Mouse (Mus musculus) forebrain, embryonic 13.5 days (tissue): ENCODE measurements around the gene Elp4. TPM values are rescaled to one million over a fixed set of nuclear protein-coding genes. Genes with fewer than 3 reads are reported as not detected.

Source experiments
- ATAC-seq: fragments of 200-750 bp; cut with Nextera tagmentation; 2 replicates; pipeline ENCODE4 v1.8.0; 2017
- H3K27ac ChIP-seq: fragments of 300-500 bp; sonication (generic); 2 replicates; pipeline ENCODE4 v1.5.1; 2015; ENCODE audit warnings: inconsistent platforms, mild to moderate bottlenecking, moderate library complexity
- H3K27me3 ChIP-seq: fragments of 300-500 bp; sonication (generic); 2 replicates; pipeline ENCODE4 v1.6.1; 2015; ENCODE audit warnings: mild to moderate bottlenecking, inconsistent platforms
- H3K36me3 ChIP-seq: fragments of 300-500 bp; sonication (generic); 2 replicates; pipeline ENCODE4 v1.6.1; 2015; ENCODE audit warnings: mild to moderate bottlenecking, inconsistent platforms; ENCODE audit not compliant: poor library complexity, severe bottlenecking
- H3K4me1 ChIP-seq: fragments of 300-500 bp; sonication (generic); 2 replicates; pipeline ENCODE4 v1.6.1; 2015; ENCODE audit warnings: inconsistent platforms
- H3K4me2 ChIP-seq: fragments of 300-500 bp; sonication (generic); 2 replicates; pipeline ENCODE4 v1.6.1; 2015; ENCODE audit warnings: inconsistent platforms, mild to moderate bottlenecking, moderate library complexity
- H3K4me3 ChIP-seq: fragments of 300-500 bp; sonication (generic); 2 replicates; pipeline ENCODE4 v1.5.1; 2015; ENCODE audit warnings: mild to moderate bottlenecking, inconsistent platforms
- H3K9ac ChIP-seq: fragments of 300-500 bp; sonication (generic); 2 replicates; pipeline ENCODE4 v1.6.1; 2015; ENCODE audit warnings: mild to moderate bottlenecking, inconsistent platforms
- H3K9me3 ChIP-seq: fragments of 300-500 bp; sonication (generic); replicated peaks from 2 replicates; pipeline ENCODE4 v1.6.1; 2016; ENCODE audit warnings: inconsistent platforms
- WGBS: fragments of 180-500 bp; shearing (Covaris S2); methylation state at CpG from one replicate; pipeline ENCODE4 v1.1.7; 2015; 5-methylcytosine and 5-hydroxymethylcytosine counted together
- polyA plus RNA-seq: library from polyadenylated mRNA; unstranded; fragments of >200 nt; fragmentation: Nextera tagmentation; extraction: Ambion mirVana; gene quantifications from 2 replicates; pipeline ENCODE4 v1.2.1, GENCODE M21; 2015

Gene Elp4
- polyA plus RNA-seq, result 52.3 and 59.8 TPM in 2 replicates

DNA sequence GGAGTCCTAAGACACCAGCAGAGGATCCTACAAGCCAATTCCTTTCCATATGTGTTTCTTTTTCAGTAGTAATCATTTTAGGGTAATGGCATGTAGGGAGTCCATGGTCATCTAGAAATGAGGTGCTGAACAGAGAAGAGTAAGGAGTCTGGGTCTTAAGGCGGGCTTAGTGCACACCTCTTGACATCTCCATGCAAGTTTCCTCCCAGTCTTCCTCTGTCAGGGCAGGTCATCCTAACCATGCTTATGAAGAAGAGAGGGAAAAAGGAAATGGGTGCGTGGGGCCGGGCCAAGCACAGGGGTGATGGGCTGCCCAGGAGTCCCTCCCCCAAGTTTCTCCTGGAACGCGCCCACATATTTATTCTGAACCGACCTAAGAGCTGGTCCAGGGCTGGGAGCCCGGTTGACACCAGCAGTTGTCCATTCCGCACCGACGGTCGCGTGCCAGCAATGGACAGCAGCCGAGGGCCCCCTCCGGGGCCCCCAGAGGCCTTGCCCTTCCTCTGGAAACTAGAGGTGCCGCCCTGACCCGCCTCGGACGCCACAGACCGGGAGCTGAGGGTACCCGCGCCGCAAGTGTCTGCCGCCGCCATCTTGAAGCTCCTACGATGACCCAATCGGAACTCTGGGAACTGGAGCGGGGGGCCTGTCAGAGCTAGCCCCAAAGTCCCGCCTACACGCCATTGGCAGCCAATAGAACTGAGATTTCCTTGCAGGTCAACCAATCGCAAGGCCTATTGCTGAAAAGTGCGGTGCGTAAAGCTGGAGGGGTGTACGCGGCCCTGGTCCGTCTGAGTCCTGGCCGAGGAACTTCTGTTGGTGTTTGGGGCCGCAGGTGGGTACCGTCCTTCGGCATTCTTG is at the start of gene Elp4, which contains the start of gene Immp1l:
Gene Elp4, minus strand, starts transcription at position 669 of the 861 bp plus-strand sequence.
Gene Immp1l, plus strand, starts transcription at position 743 of the 861 bp plus-strand sequence.
- Histone ChIP-seq H3K4me2 (peak within 1 kb of the TSS; percentile 83), H3K4me1 (peaks cover 12% of the 10 kb centered on the region), H3K4me3 (peak within 1 kb of the TSS; percentile 91), H3K9me3 (no peaks in the 10 kb centered on the region), H3K27me3 (no peaks in the 10 kb centered on the region), H3K36me3 (no peaks in the 10 kb centered on the region), H3K9ac (peak within 1 kb of the TSS; percentile 76), H3K27ac (peak within 1 kb of the TSS; percentile 51; the same call in 1 of the 2 replicates)
- ATAC-seq, result peak; percentile 100
- WGBS, result under 1% methylated on average over 38 of the region's 39 CpGs

DNA sequence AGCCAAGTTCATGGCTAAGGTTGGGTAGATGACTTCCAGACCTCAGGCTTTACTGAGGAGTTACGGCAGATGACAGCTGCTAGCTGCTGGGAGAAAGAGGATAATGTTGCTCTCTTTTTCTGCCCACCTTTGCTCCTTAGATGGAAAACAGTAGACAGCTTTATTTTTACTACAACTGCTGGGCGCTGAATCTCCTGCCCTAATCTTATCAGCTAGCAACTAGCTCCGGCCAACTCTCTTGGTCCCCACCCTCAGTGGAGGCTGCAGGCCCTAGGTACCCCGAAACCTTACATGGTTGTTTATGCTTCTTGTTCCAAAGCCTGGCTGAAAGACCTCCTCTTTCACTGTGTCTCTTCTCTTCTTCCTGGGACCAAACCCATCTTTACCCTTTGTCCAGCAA is 49.5 kb upstream of the Elp4 start:
- no peaks in the 10 kb centered on the region for H3K27me3 ChIP-seq
- H3K9me3 ChIP-seq, result no peaks in the 10 kb centered on the region
- no peaks in the 10 kb centered on the region for H3K36me3 ChIP-seq
- no peak overlapping the region for H3K4me2 ChIP-seq
- WGBS, result 97% methylated on average over 4 of the region's 4 CpGs
- no peaks in the 10 kb centered on the region for H3K4me1 ChIP-seq
- H3K9ac ChIP-seq, result no peak overlapping the region
- no peak overlapping the region for H3K27ac ChIP-seq
- no peak for ATAC-seq
- no peak overlapping the region for H3K4me3 ChIP-seq

DNA sequence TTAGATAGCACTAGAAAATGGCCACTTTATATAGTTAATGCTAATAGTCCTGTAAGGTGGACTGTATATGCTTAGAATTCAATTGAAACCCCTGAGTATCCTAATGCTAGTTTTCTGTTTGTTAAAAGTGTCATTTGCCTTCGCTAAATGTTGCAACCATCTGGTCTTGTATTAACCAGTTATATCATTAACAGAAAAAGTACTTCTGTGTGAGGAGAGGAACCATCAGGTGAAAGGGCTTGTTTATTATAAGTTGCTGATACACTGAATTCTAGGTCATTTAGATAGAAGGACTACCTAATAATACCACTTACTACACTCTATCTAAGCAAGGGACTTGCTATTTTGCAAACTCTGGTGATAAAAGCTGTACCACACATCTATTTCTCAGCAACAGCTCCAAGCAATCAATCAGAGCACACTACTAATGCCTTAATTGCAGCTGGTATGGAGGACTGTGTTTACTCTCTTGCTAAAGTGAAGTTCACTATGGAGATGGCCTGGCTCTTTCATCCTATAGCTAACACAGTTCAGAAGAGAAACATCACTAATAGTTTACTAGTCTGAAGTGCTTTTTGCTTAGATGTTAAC is 47.1 kb upstream of the Elp4 start:
- no peak for ATAC-seq
- H3K4me2 ChIP-seq, result no peak overlapping the region
- no peaks in the 10 kb centered on the region for H3K36me3 ChIP-seq
- no peak overlapping the region for H3K27ac ChIP-seq
- 100% methylated on average over 1 of the region's 1 CpGs for WGBS
- H3K9ac ChIP-seq, result no peak overlapping the region
- no peak overlapping the region for H3K4me3 ChIP-seq
- H3K4me1 ChIP-seq, result no peaks in the 10 kb centered on the region
- no peaks in the 10 kb centered on the region for H3K27me3 ChIP-seq
- no peaks in the 10 kb centered on the region for H3K9me3 ChIP-seq

DNA sequence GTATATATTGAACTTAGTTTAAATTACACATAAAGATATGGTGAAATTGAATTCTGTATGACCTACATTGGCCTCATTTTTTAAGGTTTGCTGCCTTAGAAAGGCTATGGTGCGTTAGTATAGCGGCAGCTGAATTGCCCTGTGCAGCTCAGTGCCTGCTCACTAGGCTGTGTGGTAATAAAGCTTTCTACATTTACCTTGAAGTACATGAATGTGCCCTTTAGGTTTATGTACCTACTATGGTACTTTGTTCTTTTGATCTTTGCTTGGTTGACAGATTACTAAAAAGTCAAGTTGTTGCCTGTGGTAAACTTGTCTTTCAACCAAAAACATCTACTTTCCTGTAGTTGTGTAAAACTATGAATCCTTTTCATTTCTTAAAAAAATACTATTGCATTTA is 45.8 kb upstream of the Elp4 start:
- ATAC-seq, result no peak
- Histone ChIP-seq H3K9ac (no peak overlapping the region), H3K27me3 (no peaks in the 10 kb centered on the region), H3K4me3 (no peak overlapping the region), H3K4me1 (no peaks in the 10 kb centered on the region), H3K4me2 (no peak overlapping the region), H3K27ac (no peak overlapping the region), H3K9me3 (no peaks in the 10 kb centered on the region), H3K36me3 (no peaks in the 10 kb centered on the region)
- 91% methylated on average over 2 of the region's 2 CpGs for WGBS

DNA sequence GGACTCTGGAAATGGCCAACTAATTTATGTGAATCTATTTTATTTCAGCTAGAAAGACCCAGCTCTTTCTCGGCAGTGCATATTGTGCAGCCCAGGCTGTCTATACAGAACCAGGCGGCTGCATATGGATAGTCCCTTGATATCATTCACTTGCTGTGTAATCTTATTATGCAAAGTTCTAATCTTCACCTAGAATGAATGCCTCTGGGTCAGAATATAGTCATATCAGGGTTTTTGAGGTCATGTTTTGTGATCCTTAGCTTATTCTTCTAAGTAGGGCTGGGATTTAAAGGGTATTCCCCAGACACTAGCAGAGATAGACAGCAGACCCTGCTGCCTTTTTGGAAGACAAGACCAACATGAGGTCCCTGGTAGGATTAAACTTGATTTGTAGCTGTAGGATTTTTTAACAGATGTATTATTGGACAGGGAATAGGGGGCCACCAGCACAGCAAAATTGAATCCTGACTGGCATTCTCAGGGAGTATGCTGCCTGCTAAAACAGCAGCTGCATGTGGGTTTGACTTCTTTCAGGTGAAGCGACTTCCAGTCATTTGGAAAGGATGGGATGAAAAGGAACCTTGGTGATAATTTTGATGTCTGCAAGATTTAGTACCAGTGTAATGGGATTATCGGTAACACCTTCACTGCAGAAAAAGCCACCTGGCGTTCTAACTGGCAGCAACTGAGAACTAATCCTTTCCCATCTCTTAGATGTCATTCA is 13.4 kb upstream of the Elp4 start:
- no peak overlapping the region for H3K27ac ChIP-seq
- no peak overlapping the region for H3K4me2 ChIP-seq
- H3K4me3 ChIP-seq, result no peak overlapping the region
- no peaks in the 10 kb centered on the region for H3K27me3 ChIP-seq
- 0 out of 2 replicates have a peak, but pooled peaks cover 5% of the 10 kb centered on the region for H3K9me3 ChIP-seq
- H3K36me3 ChIP-seq, result no peaks in the 10 kb centered on the region
- H3K4me1 ChIP-seq, result no peaks in the 10 kb centered on the region; the same call in 1 of the 2 replicates
- ATAC-seq, result no peak
- WGBS, result 53% methylated on average over 5 of the region's 5 CpGs
- no peak overlapping the region for H3K9ac ChIP-seq

DNA sequence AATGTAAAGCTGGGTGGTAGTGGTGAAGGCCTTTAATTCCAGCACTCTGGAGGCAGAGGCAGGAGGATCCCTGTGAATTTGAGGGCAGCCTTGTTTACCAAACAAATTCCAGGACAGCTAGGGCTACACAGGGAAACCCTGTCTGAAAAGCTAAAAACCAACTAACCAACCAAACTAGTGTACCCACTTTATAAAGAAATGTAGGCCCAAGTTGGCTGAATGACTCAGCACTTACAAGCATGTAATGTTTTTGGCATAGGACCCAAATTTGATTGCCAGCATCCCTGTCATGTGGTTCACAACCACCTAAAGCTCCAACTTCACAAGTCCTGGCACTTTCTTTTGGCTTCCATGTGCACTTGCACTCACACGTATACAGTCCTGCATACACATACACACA is 12.3 kb upstream of the Elp4 start:
- H3K27me3 ChIP-seq, result no peaks in the 10 kb centered on the region
- H3K4me3 ChIP-seq, result no peak overlapping the region
- no peak overlapping the region for H3K4me2 ChIP-seq
- ATAC-seq, result no peak
- WGBS, result 94% methylated on average over 1 of the region's 1 CpGs
- H3K9ac ChIP-seq, result no peak overlapping the region
- H3K4me1 ChIP-seq, result no peaks in the 10 kb centered on the region; the same call in 1 of the 2 replicates
- H3K27ac ChIP-seq, result no peak overlapping the region
- no peaks in the 10 kb centered on the region for H3K36me3 ChIP-seq
- H3K9me3 ChIP-seq, result 0 out of 2 replicates have a peak, but pooled peaks cover 5% of the 10 kb centered on the region

DNA sequence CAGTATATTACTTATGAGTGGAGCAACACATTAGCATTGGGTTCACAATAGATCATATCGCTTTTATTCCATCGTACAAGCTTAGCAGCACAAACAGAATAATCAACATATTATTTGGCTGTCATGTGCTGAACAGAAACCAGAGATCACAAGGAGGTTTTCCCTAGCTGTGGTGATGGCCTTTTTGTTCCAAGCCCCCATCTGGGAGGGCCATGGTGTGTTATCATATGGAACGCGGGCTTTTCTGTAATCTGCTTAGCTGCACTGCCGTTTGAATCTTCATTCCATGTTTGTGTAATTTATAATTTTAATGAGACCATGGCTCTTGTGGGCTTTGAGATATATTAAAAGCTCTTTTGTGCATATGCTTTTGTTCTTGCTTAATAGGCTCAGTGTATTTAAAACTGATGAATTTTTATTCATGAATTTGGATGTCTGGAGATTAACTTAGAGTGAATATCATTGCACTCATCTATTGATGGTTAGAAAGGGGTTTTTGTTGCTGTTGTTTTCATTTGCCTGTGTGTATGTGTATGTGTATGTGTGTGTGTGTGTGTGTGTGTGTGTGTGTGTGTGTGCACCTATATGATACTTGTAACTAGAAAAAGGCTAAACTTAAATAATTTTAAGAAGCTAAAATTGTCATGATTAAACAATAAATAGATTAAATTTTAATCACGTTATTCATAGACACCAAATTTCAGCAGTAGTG is 9.4 kb upstream of the Elp4 start:
- peak; percentile 78 for ATAC-seq
- H3K4me2 ChIP-seq, result peak overlapping the region; percentile 15; the same call in 1 of the 2 replicates

DNA sequence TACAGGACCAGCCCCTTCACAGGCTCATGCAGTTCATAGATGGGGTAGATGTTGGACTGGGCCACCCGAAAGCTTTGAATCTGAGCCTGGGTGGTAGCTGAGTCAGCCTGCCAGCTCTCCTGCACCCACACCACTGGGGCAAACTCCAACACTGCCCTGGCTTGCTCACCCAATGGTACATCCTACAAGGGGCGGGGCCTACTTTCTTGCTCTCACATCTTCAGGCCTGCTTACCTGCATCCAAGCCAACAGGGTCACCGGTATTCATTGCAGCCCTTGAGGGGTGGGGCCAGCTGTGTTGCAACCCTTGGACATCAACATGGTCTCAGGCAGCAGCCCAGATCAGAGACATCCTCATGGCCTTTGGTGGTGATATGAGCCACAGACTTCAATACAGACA is 6.2 kb upstream of the Elp4 start:
- 94% methylated on average over 3 of the region's 3 CpGs for WGBS
- Histone ChIP-seq H3K9ac (no peak overlapping the region), H3K9me3 (0 out of 2 replicates have a peak, but pooled peaks cover 5% of the 10 kb centered on the region), H3K4me1 (peaks cover under 1% of the 10 kb centered on the region; the same call in 1 of the 2 replicates), H3K4me2 (no peak overlapping the region), H3K27me3 (no peaks in the 10 kb centered on the region), H3K4me3 (no peak overlapping the region), H3K27ac (no peak overlapping the region), H3K36me3 (peaks cover 7% of the 10 kb centered on the region)
- ATAC-seq, result 0 out of 2 replicates have a peak, but pooled peaks have one; percentile 14

More for the DNA sequence above, 9.4 kb upstream of the Elp4 start:
- Histone ChIP-seq H3K4me1 (no peaks in the 10 kb centered on the region; the same call in 1 of the 2 replicates), H3K27ac (peak overlapping the region; percentile 14; the same call in 1 of the 2 replicates), H3K9me3 (0 out of 2 replicates have a peak, but pooled peaks cover 5% of the 10 kb centered on the region), H3K4me3 (no peak overlapping the region), H3K9ac (no peak overlapping the region), H3K36me3 (peaks cover 7% of the 10 kb centered on the region), H3K27me3 (no peaks in the 10 kb centered on the region)
- whole genome bisulfite sequencing, result 31% methylated on average over 6 of the region's 6 CpGs

DNA sequence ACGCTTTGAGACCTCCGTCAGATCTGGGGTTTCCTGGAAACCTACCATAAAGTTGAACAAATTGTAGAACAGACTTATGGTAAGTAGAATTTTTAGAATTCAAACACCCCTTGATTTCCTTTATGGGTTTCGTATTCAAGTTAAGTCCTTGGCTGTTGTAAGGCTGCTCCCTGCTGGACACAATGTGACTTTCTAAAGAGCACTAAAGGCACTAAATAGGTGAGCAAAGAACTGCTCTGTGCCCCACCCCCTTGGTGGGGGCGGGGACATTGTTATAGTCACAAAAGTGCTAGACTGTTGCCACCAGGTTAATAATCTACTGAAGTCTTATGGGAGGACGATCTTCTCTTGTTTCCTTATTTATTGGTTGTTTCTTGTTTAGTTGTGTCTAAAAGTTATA is 4.0 kb upstream of the Elp4 start:
- Histone ChIP-seq H3K36me3 (peaks cover 7% of the 10 kb centered on the region), H3K4me3 (no peak overlapping the region), H3K27me3 (no peaks in the 10 kb centered on the region), H3K9me3 (no peaks in the 10 kb centered on the region), H3K9ac (no peak overlapping the region), H3K4me1 (peaks cover 12% of the 10 kb centered on the region), H3K4me2 (no peak overlapping the region), H3K27ac (no peak overlapping the region)
- WGBS, result 80% methylated on average over 5 of the region's 5 CpGs
- no peak for ATAC-seq

DNA sequence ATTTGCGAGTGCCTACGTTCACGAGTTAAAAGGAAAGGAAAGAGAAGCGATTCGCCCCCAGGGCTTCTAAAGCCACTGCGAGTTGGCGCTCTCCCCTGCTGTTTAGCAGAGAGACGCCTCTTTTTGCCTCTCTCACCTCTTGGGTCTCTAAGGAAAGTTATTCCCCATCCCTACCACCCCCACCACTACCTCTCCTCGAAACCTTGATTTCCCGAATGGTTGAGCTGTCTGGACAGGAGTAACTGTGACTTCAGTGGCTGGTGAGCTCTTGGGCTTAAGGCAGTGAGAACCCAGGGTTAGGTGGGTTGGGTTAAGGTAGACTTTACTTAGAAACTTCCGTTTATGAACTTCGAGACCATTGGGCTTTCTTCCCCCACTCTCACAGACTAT is 388 bp upstream of the Elp4 start:
- ATAC-seq, result peak; percentile 62
- peak overlapping the region; percentile 83 for H3K4me2 ChIP-seq
- H3K4me1 ChIP-seq, result peaks cover 12% of the 10 kb centered on the region
- no peaks in the 10 kb centered on the region for H3K27me3 ChIP-seq
- H3K4me3 ChIP-seq, result peak overlapping the region; percentile 91
- under 1% methylated on average over 12 of the region's 12 CpGs for WGBS
- H3K9me3 ChIP-seq, result no peaks in the 10 kb centered on the region
- no peaks in the 10 kb centered on the region for H3K36me3 ChIP-seq
- H3K9ac ChIP-seq, result peak overlapping the region; percentile 76
- H3K27ac ChIP-seq, result peak overlapping the region; percentile 40; the same call in 1 of the 2 replicates

DNA sequence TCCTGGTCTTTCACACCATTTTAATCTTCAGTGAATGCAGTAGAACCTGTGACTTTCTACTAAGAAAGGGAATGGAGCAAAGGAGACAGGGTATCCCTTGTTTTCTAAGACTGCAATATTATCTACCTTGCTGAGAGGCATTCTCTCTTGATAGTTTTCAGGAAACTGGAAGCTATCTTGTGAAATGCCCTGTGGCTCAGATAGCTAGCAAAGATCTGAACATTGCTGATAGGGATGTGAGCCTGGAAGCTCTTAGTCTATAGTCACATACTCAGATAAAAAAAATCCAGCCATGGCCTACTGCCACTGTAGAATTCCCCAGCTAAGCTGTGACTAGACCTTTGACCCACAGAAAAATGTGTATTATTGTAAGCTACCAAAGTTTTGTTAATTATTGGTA is 13.5 kb downstream of the Elp4 start:
- no peak for ATAC-seq
- H3K27me3 ChIP-seq, result no peaks in the 10 kb centered on the region
- no peak overlapping the region for H3K27ac ChIP-seq
- H3K4me2 ChIP-seq, result no peak overlapping the region
- no peak overlapping the region for H3K9ac ChIP-seq
- H3K36me3 ChIP-seq, result peaks cover 34% of the 10 kb centered on the region
- H3K9me3 ChIP-seq, result peaks cover 9% of the 10 kb centered on the region; the same call in 1 of the 2 replicates
- no peaks in the 10 kb centered on the region for H3K4me1 ChIP-seq
- no peak overlapping the region for H3K4me3 ChIP-seq
